23 mouse cellular contexts compared by ENCODE assay signal in the genomic region with DNA sequence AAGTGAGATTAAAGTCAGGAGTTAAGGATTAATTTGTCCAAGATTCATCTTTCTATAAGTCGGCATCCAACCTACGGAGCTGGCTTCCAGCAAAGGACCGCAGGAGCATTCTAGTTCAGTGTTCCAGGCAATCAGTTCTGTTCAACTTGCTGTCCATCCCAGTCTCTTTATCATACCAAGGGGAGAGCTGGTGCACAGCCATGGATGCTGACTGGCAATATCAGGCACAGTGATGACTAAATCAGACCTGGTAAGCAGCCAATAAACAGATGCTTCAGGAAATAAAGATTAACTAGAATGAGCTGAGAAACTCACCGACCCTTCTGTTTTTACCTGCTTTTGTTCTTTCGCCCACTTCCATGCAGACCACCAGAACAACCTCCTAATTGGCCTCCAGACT.
DNase-seq lines count a peak whose midpoint lies in the region; ATAC-seq and TF ChIP-seq lines count a peak whose summit lies in the region.
"Had no signal": no experiment of that assay in that cellular context is flagged by ENCODE, and none has a peak within 500 bp of the region (broad histone marks: within the 10 kb centered on the region; RNA-seq: fewer than 3 reads in every experiment).

No protein-coding gene starts in this region.

- ATAC-seq in hindbrain, postnatal 0 days, result 0 out of 2 replicates have a peak, but pooled peaks have one; percentile 38
- ATAC-seq in hindbrain, embryonic 14.5 days (ENCODE audit: low FRiP score), result no peak
- ATAC-seq: forebrain, embryonic 13.5 days; inflammation-experienced regulatory T-cells, adult 6 months; midbrain, embryonic 13.5 days had no signal

- peak; percentile 5 for DNase-seq in adrenal gland, postnatal 25 days
- DNase-seq in adrenal gland, postnatal 4 days (ENCODE audit: low spot score in 2 of 2), result no peak
- peak; percentile 43 for DNase-seq in hindbrain, postnatal 0 days (ENCODE audit: low spot score)
- DNase-seq in hindbrain, embryonic 14.5 days (ENCODE audit: low spot score), result no peak
- DNase-seq in layer of hippocampus, adult 9-11 months, result peak; percentile 6
- no peak for DNase-seq in layer of hippocampus, adult 8-10 months (ENCODE audit: low spot score in 2 of 2)
- DNase-seq in NIH3T3 (ENCODE audit: low read depth), result peak; percentile 68
- DNase-seq: cerebellum, adult 11-12 months; cerebellum, postnatal 36 days; embryo, embryonic 11 days; gastrocnemius, postnatal 10 days; heart, postnatal 10 days; kidney, adult 8-10 months; lung, postnatal 36 days; thymus, postnatal 14 days had no signal

- no peaks in the 10 kb centered on the region for H3K4me1 ChIP-seq in hindbrain, postnatal 0 days (ENCODE audit: insufficient read depth, low read length)
- no peaks in the 10 kb centered on the region for H3K4me1 ChIP-seq in hindbrain, embryonic 14.5 days (replicated peaks; ENCODE audit: control insufficient read depth, insufficient read depth, low read length)
- H3K4me1 ChIP-seq: forebrain, embryonic 13.5 days; liver, embryonic 15.5 days; megakaryocyte, embryonic 14.5 days; midbrain, embryonic 13.5 days had no signal

- H3K9ac ChIP-seq in hindbrain, postnatal 0 days (replicated peaks; ENCODE audit: low read length), result no peak overlapping the region
- H3K9ac ChIP-seq in hindbrain, embryonic 14.5 days, result no peak overlapping the region
- H3K9ac ChIP-seq: embryonic facial prominence, embryonic 13.5 days; forebrain, embryonic 13.5 days; heart, embryonic 12.5 days; liver, embryonic 15.5 days; lung, embryonic 15.5 days; midbrain, embryonic 13.5 days had no signal

- H3K4me2 ChIP-seq in hindbrain, postnatal 0 days (ENCODE audit: low read depth, low read length), result no peak overlapping the region
- H3K4me2 ChIP-seq in hindbrain, embryonic 14.5 days (replicated peaks), result no peak overlapping the region
- H3K4me2 ChIP-seq: embryonic facial prominence, embryonic 13.5 days; forebrain, embryonic 13.5 days; heart, embryonic 12.5 days; liver, embryonic 15.5 days; lung, embryonic 15.5 days; midbrain, embryonic 13.5 days had no signal

- no peaks in the 10 kb centered on the region for H3K9me3 ChIP-seq in hindbrain, postnatal 0 days (ENCODE audit: low read length)
- H3K9me3 ChIP-seq in hindbrain, embryonic 14.5 days (ENCODE audit: control insufficient read depth, low read length), result no peaks in the 10 kb centered on the region
- H3K9me3 ChIP-seq: embryonic facial prominence, embryonic 13.5 days; forebrain, embryonic 13.5 days; heart, embryonic 12.5 days; liver, embryonic 15.5 days; lung, embryonic 15.5 days; megakaryocyte, embryonic 14.5 days; midbrain, embryonic 13.5 days had no signal

- TF ChIP-seq CTCF in hindbrain, postnatal 0 days (IDR thresholded peaks at IDR 0.05; ENCODE audit: low read depth), result no peak

- H3K27me3 ChIP-seq in hindbrain, postnatal 0 days (ENCODE audit: insufficient read depth, low read length), result no peaks in the 10 kb centered on the region
- H3K27me3 ChIP-seq in hindbrain, embryonic 14.5 days (ENCODE audit: control insufficient read depth, insufficient read depth, low read length), result no peaks in the 10 kb centered on the region
- H3K27me3 ChIP-seq: embryonic facial prominence, embryonic 13.5 days; forebrain, embryonic 13.5 days; heart, embryonic 12.5 days; liver, embryonic 15.5 days; lung, embryonic 15.5 days; megakaryocyte, embryonic 14.5 days; midbrain, embryonic 13.5 days had no signal

- no peaks in the 10 kb centered on the region for H3K36me3 ChIP-seq in hindbrain, postnatal 0 days (ENCODE audit: insufficient read depth, low read length)
- no peaks in the 10 kb centered on the region for H3K36me3 ChIP-seq in hindbrain, embryonic 14.5 days (replicated peaks; ENCODE audit: control insufficient read depth, insufficient read depth)
- H3K36me3 ChIP-seq: embryonic facial prominence, embryonic 13.5 days; heart, embryonic 12.5 days; liver, embryonic 15.5 days; lung, embryonic 15.5 days; midbrain, embryonic 13.5 days had no signal

- WGBS in hindbrain, postnatal 0 days, result 83% methylated on average over 5 of the region's 5 CpGs
- WGBS in hindbrain, embryonic 14.5 days, result 94% methylated on average over 5 of the region's 5 CpGs

- no peak overlapping the region for H3K4me3 ChIP-seq in hindbrain, postnatal 0 days (ENCODE audit: low read length)
- no peak overlapping the region for H3K4me3 ChIP-seq in hindbrain, embryonic 14.5 days (replicated peaks; ENCODE audit: low read length)
- H3K4me3 ChIP-seq: embryonic facial prominence, embryonic 13.5 days; forebrain, embryonic 13.5 days; heart, embryonic 12.5 days; liver, embryonic 15.5 days; lung, embryonic 15.5 days; megakaryocyte, embryonic 14.5 days; midbrain, embryonic 13.5 days had no signal

- no peak overlapping the region for H3K27ac ChIP-seq in hindbrain, postnatal 0 days
- no peak overlapping the region for H3K27ac ChIP-seq in hindbrain, embryonic 14.5 days
- H3K27ac ChIP-seq: embryonic facial prominence, embryonic 13.5 days; forebrain, embryonic 13.5 days; liver, embryonic 15.5 days; lung, embryonic 15.5 days; midbrain, embryonic 13.5 days had no signal

Comparison
In these comparisons a context has a peak if more than half of its experiments do, and no peak if none do; other contexts are left out.
1. DNase-seq: peak in adrenal gland, postnatal 25 days (single experiment), hindbrain, postnatal 0 days (single experiment), layer of hippocampus, adult 9-11 months (single experiment) and NIH3T3 (single experiment); none in adrenal gland, postnatal 4 days (0 of 2), hindbrain, embryonic 14.5 days (single experiment) and layer of hippocampus, adult 8-10 months (0 of 2).